Mouse (Mus musculus) left cerebral cortex, adult 2 months (tissue): ENCODE measurements around the gene Rfx7. TPM values are rescaled to one million over a fixed set of nuclear protein-coding genes. Genes with fewer than 3 reads are reported as not detected.
"Not testable (repeated sequence)": the region's sequence is repeated elsewhere in the genome, so short reads cannot be mapped to it uniquely, and the experiment has no call there.

Experiments
- DNase-seq, 2 experiments: peaks; one replicate each; pipeline ENCODE4 v3.0.0; 2021 to 2022; ENCODE audit warnings: low spot score in 2 of 2, mixed read lengths in 1 of 2; ENCODE audit errors: extremely low spot score in 1 of 2
- H3K27ac ChIP-seq: fragments of 200-600 bp; 2 replicates; pipeline ENCODE4 v1.8.1; 2022
- H3K4me3 ChIP-seq: fragments of 200-600 bp; 2 replicates; pipeline ENCODE4 v1.8.1; 2022
- CTCF ChIP-seq: fragments of 200-600 bp; IDR thresholded peaks from 2 replicates; pipeline ENCODE4 v1.8.1; 2022; ENCODE audit warnings: antibody characterized with exemption, mild to moderate bottlenecking, moderate library complexity
- intact Hi-C: fragments of 180-260 bp; cut with DNase I; formaldehyde crosslinking; loops from one replicate; pipeline ENCODE4 v1.15.1; 2025
- microRNA-seq, 2 experiments: library from miRNA; unstranded; fragments of <30 nt; microRNA quantifications; one replicate each; pipeline ENCODE4 v1.2.0; 2021
- total RNA-seq, 2 experiments: library from RNA; stranded (reverse); gene quantifications; 2 replicates each; pipeline ENCODE4 v1.2.3; 2021

The Rfx7 gene
- total RNA-seq, 2 experiments from 2014 or later: 29.3 to 32.5 TPM

DNA sequence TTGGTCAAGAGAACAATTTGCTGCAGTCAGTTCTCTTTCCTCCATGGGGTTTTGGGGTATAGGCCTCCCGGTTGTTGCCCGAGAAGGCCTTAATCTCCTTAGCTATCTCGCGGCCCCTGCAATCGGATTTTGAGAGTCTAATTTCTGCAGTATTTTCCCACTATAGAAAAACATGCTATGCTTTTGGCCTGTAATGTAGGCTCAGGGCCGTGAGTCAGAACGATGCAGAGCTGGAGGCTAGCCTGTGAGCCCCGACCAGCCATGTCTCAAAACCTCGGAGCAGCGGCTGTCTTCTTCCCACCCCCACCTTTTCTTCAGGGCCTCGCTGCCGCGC, 129.5 kb downstream of the Rfx7 start:
- DNase-seq: no peak
- intact Hi-C loops: loop anchor here (5.0 kb wide), 1 partner anchor 129 kb away; the partner anchor contains the start of gene Rfx7
- H3K27ac ChIP-seq: peak overlapping the region; percentile 98
- H3K4me3 ChIP-seq: peak overlapping the region; percentile 84
- TF ChIP-seq CTCF: no peak

DNA sequence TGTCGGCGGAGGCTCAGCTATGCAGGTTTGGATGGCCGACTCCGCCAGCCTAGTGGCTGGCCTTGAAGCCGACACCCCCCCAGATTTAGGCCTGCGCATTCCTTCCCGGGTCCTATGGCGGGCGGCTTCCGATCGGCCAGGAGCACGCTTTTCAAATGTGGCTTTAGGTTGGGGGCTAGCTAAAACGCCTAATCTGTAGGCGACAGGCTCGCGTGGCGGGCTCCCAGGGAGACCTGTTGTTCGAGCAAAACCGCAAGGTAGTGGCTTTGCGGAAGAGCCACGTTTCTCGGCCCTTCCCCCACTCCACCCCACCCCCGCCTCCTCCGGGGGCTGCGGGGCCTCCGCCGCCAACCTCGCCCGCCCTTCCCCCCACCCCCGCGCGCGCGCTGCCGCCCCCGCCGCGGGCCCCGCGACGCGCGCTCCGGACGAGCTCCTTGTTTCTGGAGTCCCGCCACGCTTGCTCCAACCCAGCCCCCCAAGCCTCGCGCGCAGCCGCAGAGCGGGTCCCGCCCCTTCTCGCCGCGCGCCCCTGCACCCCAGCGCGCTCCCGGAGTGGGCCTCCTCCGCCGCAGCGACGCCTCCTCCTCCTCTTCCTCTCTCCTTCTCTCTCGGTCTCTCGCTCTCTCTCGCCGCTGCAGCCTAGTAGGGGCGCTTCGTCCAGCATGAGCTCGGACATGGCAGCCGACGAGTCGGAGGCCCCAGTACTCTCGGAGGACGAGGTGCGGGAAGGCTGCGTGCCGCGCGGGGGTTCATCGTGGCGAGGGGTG, 130.0 kb downstream of the Rfx7 start, which contains the start of gene Nedd4:
Nedd4 (plus strand) TSS at position 452 of the 767 bp plus-strand sequence.
- intact Hi-C loops: loop anchor here (5.0 kb wide), 1 partner anchor 130 kb away; the partner anchor contains the start of gene Rfx7
- DNase-seq: peak; percentile 95 to 97
- peak within 1 kb of the TSS; percentile 98 for H3K27ac ChIP-seq
- H3K4me3 ChIP-seq: peak within 1 kb of the TSS; percentile 84
- TF ChIP-seq CTCF: no peak; the same call in 1 of the 2 replicates

DNA sequence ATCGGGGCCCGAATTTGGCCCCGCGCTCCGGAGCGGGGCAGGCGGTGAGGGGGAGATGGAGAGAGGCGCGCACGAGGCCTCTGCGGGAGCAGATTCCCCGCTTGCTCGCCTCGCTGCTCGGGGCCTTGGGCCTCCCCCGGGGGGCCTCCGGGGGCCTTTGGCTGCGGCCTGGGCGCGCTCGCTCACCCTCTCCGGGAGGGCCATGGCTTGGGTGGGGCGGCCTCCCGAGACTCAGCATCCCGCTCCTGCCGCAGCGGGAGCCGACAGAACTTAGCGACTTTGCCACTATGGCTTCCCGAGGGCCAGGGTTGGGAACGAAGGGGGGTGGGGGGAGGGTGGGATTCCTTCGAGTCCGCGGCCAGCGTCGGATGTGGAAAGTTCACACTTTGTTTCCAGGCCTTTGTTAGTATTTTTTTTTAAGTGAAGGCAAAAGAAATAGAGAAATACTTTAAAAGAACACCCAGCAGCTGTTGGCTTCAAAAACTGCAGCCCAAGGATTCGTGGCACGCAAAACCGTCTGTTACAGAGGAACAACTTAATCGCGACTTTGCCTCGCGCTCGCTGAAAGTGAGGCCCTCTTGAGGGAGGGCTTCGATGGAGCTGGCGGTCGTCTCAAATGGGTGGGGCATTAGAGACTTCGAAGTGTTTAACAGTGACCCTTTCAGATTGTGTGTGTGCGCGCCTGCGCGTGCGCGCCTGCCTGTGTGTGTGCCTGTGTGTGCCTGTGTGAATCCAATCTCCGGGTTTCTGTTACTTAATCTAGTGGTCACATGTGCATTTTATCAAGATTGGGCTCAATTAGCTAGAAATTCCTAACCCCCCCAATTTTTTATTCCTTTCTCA, 130.9 kb downstream of the Rfx7 start:
- intact Hi-C loops: loop anchor here (5.0 kb wide), 1 partner anchor 131 kb away; the partner anchor contains the start of gene Rfx7
- peak overlapping the region; percentile 84 for H3K4me3 ChIP-seq
- peak overlapping the region; percentile 98 for H3K27ac ChIP-seq
- TF ChIP-seq CTCF: no peak
- peak; percentile 40 to 70 for DNase-seq

DNA sequence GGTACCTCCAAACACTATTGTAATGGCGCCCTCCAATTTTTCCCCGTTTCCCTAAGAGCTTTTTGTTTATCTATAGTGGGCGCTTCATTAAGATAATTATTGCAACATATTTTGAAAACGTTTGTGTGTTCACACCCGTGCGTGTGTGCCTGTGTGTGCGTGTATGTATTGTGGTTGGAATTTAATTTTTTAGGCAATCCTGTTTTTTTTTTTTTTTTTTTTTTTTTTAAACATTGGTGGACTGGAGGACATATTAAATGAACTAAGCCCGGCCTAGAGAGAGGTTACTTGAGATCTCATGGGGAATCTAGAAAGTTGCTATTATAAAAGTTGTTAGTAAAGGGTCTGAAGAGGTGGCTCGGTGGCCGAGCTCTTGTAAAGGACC, 131.5 kb downstream of the Rfx7 start:
- intact Hi-C loops: loop anchor here (5.0 kb wide), 1 partner anchor 131 kb away; the partner anchor contains the start of gene Rfx7
- Histone ChIP-seq H3K4me3 (peak overlapping the region; percentile 84), H3K27ac (peak overlapping the region; percentile 98)
- DNase-seq: no peak
- TF ChIP-seq CTCF: no peak

DNA sequence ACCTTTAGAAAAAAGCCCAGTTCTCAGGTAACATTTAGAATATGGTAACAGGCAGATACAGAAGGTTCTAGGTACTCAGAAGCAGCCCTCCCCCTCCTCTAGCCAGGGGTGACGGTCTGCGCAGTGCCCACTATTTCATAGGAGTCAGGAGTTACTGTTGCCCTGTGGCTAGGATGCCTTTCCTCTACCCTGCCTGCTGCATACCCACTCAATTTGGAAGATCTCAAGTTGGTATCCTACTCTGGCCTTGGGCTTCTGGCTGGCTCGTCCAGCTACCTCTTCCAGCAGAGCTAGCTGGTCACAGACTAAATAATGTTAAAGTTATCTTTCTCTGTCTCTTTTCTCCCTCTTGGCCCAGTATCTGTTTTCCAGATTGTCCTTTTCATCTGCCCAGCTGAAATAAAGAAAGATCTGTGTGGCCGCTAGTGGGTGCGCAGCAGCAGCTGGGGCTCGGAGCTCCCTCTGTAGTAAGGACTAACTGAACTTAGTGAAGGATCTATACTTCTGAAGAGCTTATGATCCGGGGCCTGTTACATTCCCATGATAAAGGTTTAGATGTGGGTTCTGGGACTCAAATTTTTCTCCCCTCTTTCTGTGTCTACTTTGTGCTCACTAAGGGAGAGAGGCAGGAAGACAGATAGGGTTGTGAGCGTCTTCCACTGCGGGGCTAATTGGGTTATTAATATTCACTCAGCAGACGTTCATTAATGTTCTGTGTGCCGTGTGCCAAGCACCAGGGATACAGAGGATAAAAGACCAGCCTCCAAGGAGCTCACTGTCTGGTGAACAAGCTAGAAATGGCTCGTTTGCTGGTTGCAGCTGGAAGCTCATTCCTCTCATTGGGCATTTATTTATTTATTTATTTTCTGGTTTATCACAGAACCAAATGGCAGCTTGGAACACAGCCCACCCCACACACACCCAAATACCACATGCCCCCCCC, 132.6 kb downstream of the Rfx7 start:
- no peak for DNase-seq
- intact Hi-C loops: loop anchor here (5.0 kb wide), 1 partner anchor 132 kb away; the partner anchor contains the start of gene Rfx7
- Histone ChIP-seq H3K27ac (peak overlapping the region; percentile 2; the same call in 1 of the 2 replicates), H3K4me3 (peak overlapping the region; percentile 32)
- TF ChIP-seq CTCF: peak; percentile 41

DNA sequence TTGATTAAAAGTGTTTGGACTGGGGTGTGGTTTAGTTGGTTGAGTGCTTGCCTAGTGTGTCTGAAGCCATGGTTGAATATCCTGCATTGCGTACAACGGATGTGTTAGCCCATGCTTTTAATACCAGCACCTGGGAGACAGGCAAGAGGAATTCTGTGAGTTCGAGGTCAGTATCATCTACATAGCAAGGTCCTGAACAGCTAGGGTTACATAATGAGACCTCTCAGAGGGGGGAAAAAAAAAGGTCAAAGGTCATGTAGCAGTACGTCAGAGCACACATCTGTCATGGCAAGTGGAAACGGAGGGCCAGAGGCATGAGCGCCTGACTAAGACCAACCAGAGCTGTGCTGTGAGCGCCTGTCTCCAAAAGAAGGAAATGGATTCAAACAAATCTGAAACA, 133.5 kb downstream of the Rfx7 start:
- intact Hi-C loops: no loop called here
- no peak for DNase-seq

DNA sequence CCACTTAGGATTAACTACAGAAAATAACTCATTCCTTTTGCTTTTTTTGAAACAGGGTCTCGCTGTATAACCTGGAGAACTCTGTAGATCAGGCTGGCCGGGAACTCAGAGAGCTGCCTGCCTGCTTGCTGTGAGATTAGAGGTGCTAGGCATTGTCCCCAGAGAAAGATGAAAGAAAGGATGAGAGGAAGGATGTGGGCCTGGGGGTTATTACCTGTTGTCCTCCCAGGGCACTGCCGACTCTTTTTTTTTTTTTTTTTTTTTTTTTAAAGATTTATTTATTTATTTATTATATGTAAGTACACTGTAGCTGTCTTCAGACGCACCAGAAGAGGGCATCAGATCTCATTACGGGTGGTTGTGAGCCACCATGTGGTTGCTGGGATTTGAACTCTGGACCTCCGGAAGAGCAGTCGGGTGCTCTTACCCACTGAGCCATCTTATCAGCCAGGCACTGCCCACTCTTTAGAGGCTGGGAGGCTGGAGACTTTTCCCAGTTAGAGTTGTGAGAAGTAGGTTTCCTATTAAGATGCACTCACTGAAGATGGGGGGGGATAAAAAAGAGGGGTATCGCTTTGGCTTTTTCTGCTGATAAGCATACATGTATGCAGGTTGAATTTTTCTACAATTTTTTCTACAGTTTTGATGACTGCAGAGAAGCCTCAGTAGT, 134.4 kb downstream of the Rfx7 start:
- DNase-seq, H3K4me3 ChIP-seq, H3K27ac ChIP-seq, intact Hi-C loops: not testable (repeated sequence)

More for the DNA sequence above, 133.5 kb downstream of the Rfx7 start:
- no peak for TF ChIP-seq CTCF
- H3K4me3 ChIP-seq: no peak overlapping the region
- no peak overlapping the region for H3K27ac ChIP-seq

DNA sequence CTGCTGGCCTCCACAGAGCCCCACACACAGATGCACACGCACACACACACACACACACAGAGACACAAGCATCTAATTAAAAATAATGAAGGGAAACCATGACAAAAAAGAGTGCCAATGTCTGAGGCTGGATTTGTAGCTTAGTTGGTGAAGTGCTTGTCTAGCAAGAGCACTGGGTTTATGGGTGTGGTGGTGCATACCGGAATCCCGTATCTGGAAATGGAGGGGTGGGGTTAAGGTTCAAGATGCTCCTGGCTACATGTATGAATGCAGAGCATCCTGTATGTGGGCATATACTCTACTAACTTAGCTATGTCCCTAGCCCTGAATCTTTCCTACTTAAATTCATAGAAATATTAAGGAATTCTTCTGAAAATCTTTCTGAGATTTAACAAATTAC, 135.1 kb downstream of the Rfx7 start:
- TF ChIP-seq CTCF: no peak
- DNase-seq: no peak
- no peak overlapping the region for H3K4me3 ChIP-seq
- intact Hi-C loops: no loop called here
- H3K27ac ChIP-seq: no peak overlapping the region

DNA sequence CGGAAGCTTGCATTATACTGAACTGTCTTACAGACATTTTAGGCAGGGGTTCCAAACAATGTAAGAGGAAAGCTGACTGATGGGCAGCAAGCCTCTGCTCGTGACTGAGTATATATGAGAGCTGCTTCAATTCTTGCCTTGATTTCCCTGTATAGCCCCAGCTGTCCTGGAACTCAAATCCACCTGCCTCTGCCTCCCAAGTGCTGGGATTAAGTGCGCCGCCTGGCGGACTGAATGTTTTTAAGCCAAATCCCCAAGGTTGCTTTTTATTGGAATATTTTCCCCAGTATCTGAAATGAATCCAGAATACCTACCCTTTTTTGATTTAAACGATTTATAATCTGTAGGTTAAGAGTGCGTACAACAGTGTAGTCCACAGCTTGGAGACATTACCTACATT, 137.3 kb downstream of the Rfx7 start:
- no peak for DNase-seq
- H3K27ac ChIP-seq: no peak overlapping the region
- H3K4me3 ChIP-seq: no peak overlapping the region
- peak; percentile 30 for TF ChIP-seq CTCF
- intact Hi-C loops: no loop called here

DNA sequence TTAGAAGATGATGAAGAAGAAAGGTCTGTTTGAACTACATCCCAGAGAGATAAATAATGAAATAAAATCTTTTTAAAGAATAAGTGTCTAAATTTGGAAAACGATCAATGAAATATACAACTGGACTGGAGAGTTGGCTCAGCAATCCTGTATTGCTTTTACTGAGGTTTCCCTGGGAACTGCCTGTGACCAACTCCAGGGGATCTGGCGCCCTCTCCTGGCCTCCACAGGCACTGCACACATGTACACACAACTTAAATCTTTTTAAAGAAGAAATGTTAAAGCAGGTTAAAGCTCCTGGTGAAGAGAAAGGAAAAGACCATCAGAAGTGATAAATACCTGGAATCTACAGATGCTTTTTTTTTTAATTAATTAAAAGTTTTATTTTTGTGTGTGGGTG, 140.3 kb downstream of the Rfx7 start:
- Histone ChIP-seq H3K27ac (no peak overlapping the region), H3K4me3 (no peak overlapping the region)
- no peak; the same call in none of the 2 replicates for TF ChIP-seq CTCF
- intact Hi-C loops: loop anchor here (1.0 kb wide), 2 partner anchors 17 to 38 kb away; no protein-coding TSS in a partner anchor
- peak; percentile 71 to 78 for DNase-seq

Small RNA genes within 50 kb of the gene (microRNA-seq; reads per million reads assigned to microRNA genes)
- gene Gm28010: 0 reads per million in 2 experiments

Other genes with a start within 250 kb of the Rfx7 start
- 1 to 10 TPM in 1 of 2 experiments, under 1 TPM in 1; 0.59 to 1.1 TPM for gene Mns1, start 94.2 kb upstream of the Rfx7 start, total RNA-seq
- gene Tex9, start 40.0 kb upstream of the Rfx7 start, total RNA-seq: 10 to 100 TPM; 11.2 to 12.8 TPM
- gene Nedd4, start 130.1 kb downstream of the Rfx7 start, total RNA-seq: 100 to 1,000 TPM; 268 to 283 TPM